Mouse (Mus musculus) G1E (cell line): ENCODE measurements around the gene Idh2. TPM values are rescaled to one million over a fixed set of nuclear protein-coding genes. Genes with fewer than 3 reads are reported as not detected.

ENCODE experiments used
- ATAC-seq: 2 replicates; pipeline ENCODE4 v1.8.0; 2016; ENCODE audit warnings: mild to moderate bottlenecking; ENCODE audit not compliant: insufficient number of reproducible peaks, poor library complexity, low FRiP score, severe bottlenecking; ENCODE audit errors: extremely low read depth
- DNase-seq: peaks from one replicate; pipeline ENCODE4 v3.0.0; 2012; ENCODE audit warnings: low spot score
- H3K27me3 ChIP-seq: 2 replicates; pipeline ENCODE4 v1.6.1; 2012; ENCODE audit warnings: mild to moderate bottlenecking, low read length, inconsistent platforms; ENCODE audit not compliant: insufficient read depth
- H3K36me3 ChIP-seq: replicated peaks from 2 replicates; pipeline ENCODE3; 2012; ENCODE audit warnings: mild to moderate bottlenecking, inconsistent platforms
- H3K4me1 ChIP-seq: 2 replicates; pipeline ENCODE4 v1.6.1; 2012; ENCODE audit warnings: low read depth, low read length, inconsistent platforms, mixed read lengths; ENCODE audit not compliant: insufficient read depth
- H3K4me3 ChIP-seq: 2 replicates; pipeline ENCODE4 v1.5.1; 2012; ENCODE audit warnings: low read depth, mild to moderate bottlenecking, inconsistent platforms, low read length, moderate library complexity, mixed read lengths
- H3K9me3 ChIP-seq: replicated peaks from 2 replicates; pipeline ENCODE4 v1.6.1; 2012; ENCODE audit warnings: inconsistent platforms
- CTCF ChIP-seq: IDR thresholded peaks from 2 replicates; pipeline ENCODE4 v1.5.1; 2012; ENCODE audit warnings: low read depth, low read length, inconsistent platforms, mixed read lengths
- GATA1 ChIP-seq: IDR thresholded peaks from 2 replicates; pipeline ENCODE4 v1.6.1; 2012; ENCODE audit warnings: borderline replicate concordance, low read length, inconsistent platforms, mixed read lengths
- GATA2 ChIP-seq: IDR thresholded peaks from 2 replicates; pipeline ENCODE4 v1.6.1; 2012; ENCODE audit warnings: low read depth, low read length, inconsistent platforms, borderline replicate concordance
- POLR2AphosphoS5 ChIP-seq: IDR thresholded peaks from 2 replicates; pipeline ENCODE4 v1.6.1; 2012; ENCODE audit warnings: low read depth, low read length, inconsistent platforms; ENCODE audit not compliant: insufficient replicate concordance
- TAL1 ChIP-seq: conservative IDR thresholded peaks from 2 replicates; pipeline ENCODE4 v1.6.1; 2012; ENCODE audit warnings: low read depth, low read length, inconsistent platforms, mixed read lengths
- polyA plus RNA-seq: library from polyadenylated mRNA; stranded (reverse); fragments of >175 nt; gene quantifications from 2 replicates; pipeline ENCODE4 v1.2.3, GENCODE M21; 2012
- total RNA-seq, 2 experiments: library from RNA; stranded (forward) in 1 of 2; stranded (reverse) in 1 of 2; fragments of 200-1000 nt in 1 of 2; fragments of >200 nt in 1 of 2; fragmentation: Nextera tagmentation in 1 of 2; gene quantifications; 2 replicates each; pipeline ENCODE4 v1.2.3; 2014 to 2017

The Idh2 gene
- total and polyA plus RNA-seq, 3 experiments, result 58.5 to 98.7 (median 90.0) TPM

DNA sequence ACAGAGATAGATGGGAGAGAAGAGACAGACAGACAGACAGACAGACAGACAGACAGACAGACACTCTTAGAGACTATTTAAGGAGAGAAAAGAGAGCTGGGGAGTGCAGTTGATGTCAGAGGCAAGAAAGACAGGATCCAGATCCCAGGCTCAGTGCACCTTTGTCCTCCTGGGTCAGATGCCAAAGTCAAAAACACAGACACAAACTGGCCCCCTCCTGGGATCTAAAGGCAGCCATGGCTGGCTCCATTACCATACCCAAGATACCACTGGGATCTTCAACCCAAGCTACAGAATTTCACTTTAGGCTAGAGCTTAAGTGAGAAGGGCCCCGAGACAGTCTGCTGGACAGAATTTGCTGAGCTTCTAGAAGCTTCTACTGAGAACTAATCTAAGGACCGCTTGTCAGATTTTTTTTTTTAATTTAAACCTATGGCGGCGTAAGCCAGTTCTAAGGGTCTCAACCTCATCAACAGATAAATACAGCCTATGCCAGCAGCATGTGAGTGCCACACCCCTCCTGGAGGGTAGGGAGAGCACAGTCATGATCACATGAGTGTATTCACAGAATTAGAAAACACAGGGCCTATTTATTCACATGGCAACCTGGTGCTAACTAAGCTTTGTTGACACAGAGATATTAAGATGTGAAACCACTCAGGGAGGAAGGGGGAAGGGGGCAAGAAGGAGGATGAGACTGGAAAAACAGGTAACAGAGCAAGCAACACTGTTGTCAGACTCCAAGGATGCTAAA lies 9.4 kb downstream of the Idh2 start:
- ATAC-seq (no peak), DNase-seq (no peak)
- Histone ChIP-seq H3K9me3 (peaks cover 10% of the 10 kb centered on the region), H3K4me3 (no peak overlapping the region), H3K36me3 (peaks cover 48% of the 10 kb centered on the region), H3K4me1 (peaks cover 23% of the 10 kb centered on the region), H3K27me3 (no peaks in the 10 kb centered on the region)
- TF ChIP-seq CTCF, result no peak
- no peak for TF ChIP-seq POLR2AphosphoS5
- no peak for TF ChIP-seq GATA1
- TF ChIP-seq GATA2, result no peak
- no peak for TF ChIP-seq TAL1

DNA sequence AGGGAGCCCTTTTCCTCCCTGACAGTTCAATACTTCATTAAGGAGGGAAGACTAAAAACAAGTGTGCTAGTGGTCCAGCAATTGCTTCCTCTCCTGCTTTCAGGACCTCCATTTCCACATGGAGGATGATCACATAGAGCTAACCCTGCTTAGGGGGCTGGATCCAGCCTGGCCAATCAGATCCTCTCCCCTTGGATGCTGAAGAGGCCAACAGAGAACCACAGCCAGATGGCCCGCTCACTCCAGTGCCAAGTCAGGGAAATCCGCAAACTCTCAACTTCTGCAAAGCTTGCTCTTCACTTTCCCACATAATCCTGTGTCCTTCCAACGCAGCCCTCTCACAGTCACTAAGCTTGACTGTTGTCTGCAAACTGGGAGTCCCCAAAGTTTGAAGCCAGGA lies 11.9 kb downstream of the Idh2 start:
- DNase-seq (no peak), ATAC-seq (no peak)
- peaks cover 64% of the 10 kb centered on the region for H3K36me3 ChIP-seq
- TF ChIP-seq GATA1, result no peak
- TF ChIP-seq GATA2, result no peak
- no peak for TF ChIP-seq CTCF
- TF ChIP-seq POLR2AphosphoS5, result no peak
- TF ChIP-seq TAL1, result no peak
- H3K4me1 ChIP-seq, result peaks cover 8% of the 10 kb centered on the region
- H3K4me3 ChIP-seq, result no peak overlapping the region
- H3K27me3 ChIP-seq, result no peaks in the 10 kb centered on the region
- H3K9me3 ChIP-seq, result peaks cover 10% of the 10 kb centered on the region

DNA sequence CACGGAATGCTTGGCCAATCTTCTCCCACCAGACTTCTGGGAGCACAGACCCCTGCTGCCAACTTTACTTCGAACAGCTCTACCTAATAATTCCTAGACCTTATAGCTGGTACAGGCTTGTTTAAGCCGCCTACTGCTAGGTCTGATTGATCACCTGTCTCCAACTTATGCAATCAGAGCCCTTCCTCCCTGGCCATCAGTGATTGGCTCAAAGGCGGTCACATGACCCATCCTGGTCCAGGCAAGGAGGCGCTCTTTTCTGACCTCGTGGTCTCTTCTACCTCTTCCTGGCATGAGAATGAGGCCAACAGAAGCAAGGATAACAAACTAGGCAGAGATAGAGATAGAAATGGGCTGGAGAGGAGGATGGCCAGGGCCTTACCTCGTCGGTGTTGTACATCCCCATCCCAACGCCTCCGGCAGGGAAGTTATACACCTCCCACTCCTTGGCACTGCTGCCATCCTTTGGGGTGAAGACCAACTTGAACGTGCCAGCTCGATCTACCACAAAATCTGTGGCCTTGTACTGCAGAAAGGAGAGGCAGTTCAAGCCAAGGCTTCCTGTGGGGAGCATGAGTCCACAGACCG lies 16.7 kb downstream of the Idh2 start:
- Histone ChIP-seq H3K4me1 (no peaks in the 10 kb centered on the region), H3K4me3 (no peak overlapping the region), H3K9me3 (no peaks in the 10 kb centered on the region), H3K36me3 (peaks cover 98% of the 10 kb centered on the region), H3K27me3 (no peaks in the 10 kb centered on the region)
- DNase-seq (no peak), ATAC-seq (no peak)
- TF ChIP-seq TAL1 (no peak), GATA2 (no peak), GATA1 (no peak), CTCF (no peak), POLR2AphosphoS5 (no peak)

DNA sequence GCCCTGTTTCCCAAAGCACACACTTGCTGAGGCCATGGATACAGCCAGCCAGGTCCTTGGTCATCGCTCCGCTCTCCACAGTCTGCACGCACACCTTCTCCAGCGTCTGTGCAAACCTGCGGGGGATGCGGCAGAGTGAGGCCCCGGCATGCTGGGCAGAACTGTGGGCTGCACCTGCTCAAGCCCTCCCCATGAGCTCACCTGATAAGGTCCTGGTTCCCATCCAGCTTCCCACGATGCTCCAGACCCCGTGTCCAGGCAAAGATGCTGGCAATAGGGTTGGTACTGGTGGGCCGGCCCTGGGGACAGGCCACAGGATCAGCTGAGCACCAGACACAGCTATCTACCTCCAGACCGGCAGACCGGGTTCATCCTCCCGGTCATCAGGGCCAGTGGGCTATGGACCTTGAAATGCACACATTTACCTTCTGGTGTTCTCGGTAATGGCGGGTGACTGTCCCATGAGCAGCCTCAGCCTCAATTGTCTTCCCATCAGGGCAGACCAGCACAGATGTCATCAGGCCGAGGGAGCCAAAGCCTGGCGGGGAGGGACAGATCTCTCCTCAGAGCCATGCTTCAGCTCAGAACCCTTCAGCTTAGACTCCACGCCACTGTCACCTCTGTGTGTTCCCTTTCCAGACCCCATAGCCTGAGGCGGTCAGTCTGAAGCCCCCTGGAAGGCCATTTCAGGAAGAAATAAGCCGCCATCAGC lies 19.4 kb downstream of the Idh2 start:
- DNase-seq (no peak), ATAC-seq (no peak)
- Histone ChIP-seq H3K4me3 (no peak overlapping the region), H3K9me3 (no peaks in the 10 kb centered on the region), H3K36me3 (peaks cover 99% of the 10 kb centered on the region), H3K27me3 (no peaks in the 10 kb centered on the region), H3K4me1 (peaks cover 7% of the 10 kb centered on the region; the same call in 1 of the 2 replicates)
- TF ChIP-seq GATA2 (no peak), TAL1 (no peak), POLR2AphosphoS5 (no peak)

DNA sequence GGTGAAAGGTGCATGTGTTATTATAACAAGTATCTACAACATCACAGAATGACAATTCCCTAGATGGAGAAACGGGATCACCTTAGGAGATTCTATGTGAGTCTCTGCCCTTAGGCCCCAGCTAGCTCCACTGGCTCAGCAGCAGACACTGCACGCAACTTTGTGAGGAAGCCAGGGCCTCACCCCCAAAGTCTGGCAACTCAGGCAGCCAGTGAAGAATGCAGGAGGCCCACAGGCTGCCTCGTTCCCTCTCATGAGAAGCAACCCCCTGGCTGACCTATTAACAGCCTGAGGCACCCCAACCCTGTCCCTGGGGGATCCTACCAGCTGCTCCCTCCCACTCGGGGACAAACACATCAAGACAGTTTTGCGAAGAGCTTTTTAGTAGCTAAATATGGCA lies 20.7 kb downstream of the Idh2 start:
- no peak for DNase-seq
- H3K4me3 ChIP-seq, result no peak overlapping the region
- no peaks in the 10 kb centered on the region for H3K9me3 ChIP-seq
- H3K4me1 ChIP-seq, result peaks cover 13% of the 10 kb centered on the region
- no peaks in the 10 kb centered on the region for H3K27me3 ChIP-seq
- no peak for TF ChIP-seq POLR2AphosphoS5
- TF ChIP-seq TAL1, result no peak
- no peak for TF ChIP-seq GATA1
- no peak for TF ChIP-seq GATA2
- TF ChIP-seq CTCF, result no peak
- H3K36me3 ChIP-seq, result peaks cover 99% of the 10 kb centered on the region
- ATAC-seq, result no peak

DNA sequence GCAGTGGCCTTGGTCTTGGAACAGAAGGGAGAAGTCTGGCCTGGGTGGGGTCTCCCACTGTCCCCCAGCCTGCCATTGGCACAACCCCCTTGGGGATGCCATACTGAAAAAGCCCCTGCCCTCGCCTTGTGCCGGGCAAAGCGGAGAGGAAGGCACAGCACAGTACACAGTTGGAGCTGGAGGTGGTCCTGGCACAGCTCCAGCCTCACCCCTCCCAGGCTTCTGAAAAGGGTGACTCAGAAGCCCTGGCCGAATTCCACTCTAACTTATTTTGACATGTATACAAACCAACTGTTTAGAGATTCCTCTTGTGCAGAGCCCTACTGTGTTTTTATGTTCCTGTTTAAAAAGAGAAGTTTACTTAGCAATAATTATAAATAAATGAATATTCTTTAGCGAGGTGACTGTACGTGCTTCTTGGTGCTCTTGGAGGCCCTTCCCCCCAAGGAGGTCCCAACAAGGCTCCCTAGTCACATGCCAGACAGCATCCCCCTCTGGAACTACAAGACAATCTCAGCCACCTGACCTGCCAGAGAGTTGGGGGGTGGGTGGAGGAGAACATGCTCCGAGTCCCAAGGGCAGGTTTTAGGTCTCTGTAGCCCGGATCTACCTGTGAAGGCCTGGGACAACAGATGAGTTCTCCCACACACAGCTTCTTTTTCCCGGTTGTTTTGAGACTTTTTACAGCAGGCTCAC lies 22.7 kb downstream of the Idh2 start:
- Histone ChIP-seq H3K4me3 (no peak overlapping the region), H3K4me1 (peaks cover 13% of the 10 kb centered on the region), H3K36me3 (peaks cover 98% of the 10 kb centered on the region), H3K27me3 (no peaks in the 10 kb centered on the region), H3K9me3 (no peaks in the 10 kb centered on the region)
- no peak for DNase-seq
- TF ChIP-seq CTCF (no peak), GATA1 (no peak), TAL1 (no peak), GATA2 (no peak), POLR2AphosphoS5 (no peak)
- no peak for ATAC-seq
